Mouse (Mus musculus): ENCODE measurements around the gene Btd. TPM values are rescaled to one million over a fixed set of nuclear protein-coding genes. Genes with fewer than 3 reads are reported as not detected.
A peak's percentile ranks its signal among the peaks of the same experiment; 100 is the strongest.

Btd gene
- polyA plus RNA-seq, 1 experiment = 42.9 TPM

DNA sequence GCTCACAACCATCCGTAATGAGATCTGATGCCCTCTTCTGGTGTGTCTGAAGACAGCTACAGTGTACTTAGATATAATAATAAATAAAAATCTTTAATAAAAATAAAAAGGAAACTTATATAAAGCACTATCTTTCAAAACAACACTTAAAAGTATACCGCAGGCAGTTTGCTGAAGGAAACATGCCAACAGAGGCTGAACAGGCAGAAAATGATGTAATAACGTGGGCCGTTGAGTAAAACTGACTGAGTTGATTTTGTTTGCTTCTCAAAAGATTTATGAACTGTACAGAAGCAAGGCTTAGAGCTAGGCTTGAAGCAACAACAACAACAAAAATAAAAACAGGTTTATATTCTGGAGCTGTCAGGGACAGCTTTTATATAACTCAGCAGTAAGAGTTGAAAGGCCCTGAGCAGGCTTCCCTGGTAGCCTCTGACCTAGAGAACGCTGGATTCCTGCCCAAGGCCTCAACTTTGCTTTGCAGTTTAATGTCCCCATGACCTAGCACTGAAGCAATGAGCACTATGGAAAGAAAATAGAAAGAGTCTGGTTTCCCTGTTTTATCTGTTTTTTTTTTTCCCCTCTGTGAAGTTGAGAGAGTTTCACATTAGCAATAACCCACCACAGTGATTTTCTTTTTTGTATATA, 3.5 kb downstream of the Btd start:
- no peak overlapping the region for H3K27ac ChIP-seq (ENCODE audit: control insufficient read depth, insufficient read depth, low read length)
- no peak for DNase-seq

DNA sequence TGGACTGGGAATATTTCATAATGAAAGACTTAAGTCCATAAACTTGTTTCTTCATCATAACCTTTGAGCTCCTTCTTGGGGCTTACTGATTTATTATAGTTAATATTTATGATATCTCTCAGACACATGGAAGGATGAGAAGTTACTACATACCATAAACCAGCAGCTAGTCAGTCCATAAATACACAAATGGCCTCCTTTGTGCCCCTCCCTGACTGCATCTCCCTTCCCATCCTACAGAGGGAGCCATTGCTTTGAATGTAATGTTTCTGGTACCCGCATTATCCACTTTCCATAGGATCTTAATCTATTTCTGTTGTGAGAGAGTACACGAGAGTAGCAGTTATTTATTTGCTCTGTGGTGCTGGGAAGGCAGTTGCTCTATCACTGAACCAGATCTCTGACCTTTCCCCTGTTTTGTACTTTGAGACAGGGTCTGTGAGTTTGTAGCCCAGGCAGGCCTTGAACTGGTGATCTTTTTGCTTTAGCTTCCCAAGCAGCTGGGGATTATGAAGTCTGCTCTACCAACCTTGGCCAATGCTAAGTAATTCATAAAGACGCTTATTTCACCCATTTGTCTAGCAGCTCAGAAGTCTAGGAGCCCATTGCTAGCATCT, 4.2 kb downstream of the Btd start:
- no peaks in the 10 kb centered on the region for H3K36me3 ChIP-seq (ENCODE audit: control insufficient read depth, insufficient read depth, low read length)
- H3K27ac ChIP-seq (ENCODE audit: control insufficient read depth, insufficient read depth, low read length) = no peak overlapping the region
- H3K4me3 ChIP-seq (ENCODE audit: control insufficient read depth, insufficient read depth, low read length) = no peak overlapping the region
- peak; percentile 30 for DNase-seq
- 82% methylated on average over 3 of the region's 3 CpGs for WGBS
- TF ChIP-seq CTCF (IDR thresholded peaks at IDR 0.05; ENCODE audit: borderline replicate concordance, control insufficient read depth, extremely low read depth, insufficient read depth, low read length, poor library complexity) (no peak), POLR2A (IDR thresholded peaks at IDR 0.05; ENCODE audit: control insufficient read depth, extremely low read depth, insufficient read depth, low read length, poor library complexity) (no peak)
- H3K27me3 ChIP-seq (ENCODE audit: control insufficient read depth, insufficient read depth, low read length) = no peaks in the 10 kb centered on the region
- peaks cover 4% of the 10 kb centered on the region for H3K4me1 ChIP-seq (replicated peaks; ENCODE audit: control insufficient read depth, insufficient read depth, low read length)

More for the DNA sequence above, 3.5 kb downstream of the Btd start:
- no peaks in the 10 kb centered on the region for H3K27me3 ChIP-seq (ENCODE audit: control insufficient read depth, insufficient read depth, low read length)
- H3K36me3 ChIP-seq (ENCODE audit: control insufficient read depth, insufficient read depth, low read length) = no peaks in the 10 kb centered on the region
- TF ChIP-seq POLR2A (IDR thresholded peaks at IDR 0.05; ENCODE audit: control insufficient read depth, extremely low read depth, insufficient read depth, low read length, poor library complexity) = no peak
- TF ChIP-seq CTCF (IDR thresholded peaks at IDR 0.05; ENCODE audit: borderline replicate concordance, control insufficient read depth, extremely low read depth, insufficient read depth, low read length, poor library complexity) = no peak
- WGBS = 97% methylated on average over 5 of the region's 5 CpGs
- peaks cover 6% of the 10 kb centered on the region for H3K4me1 ChIP-seq (replicated peaks; ENCODE audit: control insufficient read depth, insufficient read depth, low read length)
- no peak overlapping the region for H3K4me3 ChIP-seq (ENCODE audit: control insufficient read depth, insufficient read depth, low read length)

DNA sequence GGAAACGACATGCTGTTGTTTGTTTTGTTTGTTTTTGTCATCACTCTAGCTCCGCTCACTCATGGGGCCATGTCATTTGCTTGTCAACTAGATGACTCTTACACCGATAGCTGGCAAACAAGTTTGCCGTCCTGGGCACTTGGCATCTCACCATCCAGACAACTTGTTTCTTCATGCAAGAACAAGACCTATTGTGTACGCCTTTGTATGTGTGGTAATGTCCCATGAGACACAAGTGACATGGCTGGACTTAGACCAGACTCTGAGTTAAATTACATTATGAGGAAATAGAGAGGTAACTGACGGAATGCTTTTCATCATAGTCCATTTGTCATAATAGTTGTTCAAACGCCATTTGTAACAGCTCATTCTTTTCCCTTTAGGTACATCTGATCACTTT, 5.1 kb downstream of the Btd start:
- 95% methylated on average over 7 of the region's 7 CpGs for WGBS
- H3K4me1 ChIP-seq (replicated peaks; ENCODE audit: control insufficient read depth, insufficient read depth, low read length) = peaks cover 4% of the 10 kb centered on the region

DNA sequence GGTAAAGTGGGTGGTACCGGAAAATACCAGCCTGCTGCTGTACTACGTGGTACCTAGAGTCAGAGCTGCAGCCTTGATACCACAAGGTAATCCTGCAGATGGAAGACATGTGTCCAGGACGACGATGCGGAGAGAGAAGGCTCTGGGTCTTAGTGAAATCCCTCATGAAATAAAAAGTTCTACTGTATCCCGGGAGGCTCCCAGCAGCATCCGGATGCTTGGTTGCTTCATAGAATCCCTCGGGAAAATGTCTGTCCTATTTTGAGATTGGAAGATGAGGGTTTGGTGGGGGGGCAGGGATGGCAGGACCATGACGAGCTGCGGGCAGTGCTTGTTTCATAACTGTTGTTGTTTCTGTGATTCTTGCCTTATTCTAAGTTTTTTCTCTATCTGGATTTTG, 7.2 kb downstream of the Btd start:
- H3K27me3 ChIP-seq (ENCODE audit: control insufficient read depth, insufficient read depth, low read length) = no peaks in the 10 kb centered on the region
- H3K36me3 ChIP-seq (ENCODE audit: control insufficient read depth, insufficient read depth, low read length) = no peaks in the 10 kb centered on the region
- no peak for DNase-seq
- WGBS = 96% methylated on average over 10 of the region's 10 CpGs
- no peak overlapping the region for H3K27ac ChIP-seq (ENCODE audit: control insufficient read depth, insufficient read depth, low read length)
- no peak overlapping the region for H3K4me3 ChIP-seq (ENCODE audit: control insufficient read depth, insufficient read depth, low read length)
- TF ChIP-seq POLR2A (IDR thresholded peaks at IDR 0.05; ENCODE audit: control insufficient read depth, extremely low read depth, insufficient read depth, low read length, poor library complexity) = no peak
- TF ChIP-seq CTCF (IDR thresholded peaks at IDR 0.05; ENCODE audit: borderline replicate concordance, control insufficient read depth, extremely low read depth, insufficient read depth, low read length, poor library complexity) = no peak
- H3K4me1 ChIP-seq (replicated peaks; ENCODE audit: control insufficient read depth, insufficient read depth, low read length) = no peaks in the 10 kb centered on the region

More for the DNA sequence above, 5.1 kb downstream of the Btd start:
- no peak for TF ChIP-seq CTCF (IDR thresholded peaks at IDR 0.05; ENCODE audit: borderline replicate concordance, control insufficient read depth, extremely low read depth, insufficient read depth, low read length, poor library complexity)
- no peak for TF ChIP-seq POLR2A (IDR thresholded peaks at IDR 0.05; ENCODE audit: control insufficient read depth, extremely low read depth, insufficient read depth, low read length, poor library complexity)
- no peak for DNase-seq
- Histone ChIP-seq H3K27ac (ENCODE audit: control insufficient read depth, insufficient read depth, low read length) (no peak overlapping the region), H3K4me3 (ENCODE audit: control insufficient read depth, insufficient read depth, low read length) (no peak overlapping the region), H3K27me3 (ENCODE audit: control insufficient read depth, insufficient read depth, low read length) (no peaks in the 10 kb centered on the region), H3K36me3 (ENCODE audit: control insufficient read depth, insufficient read depth, low read length) (no peaks in the 10 kb centered on the region)

GRCm38 (mm10) chr14:31650347-31650746, 9.5 kb downstream of the Btd start:
- peaks cover 5% of the 10 kb centered on the region for H3K4me1 ChIP-seq (replicated peaks; ENCODE audit: control insufficient read depth, insufficient read depth, low read length)
- no peak for DNase-seq

GRCm38 (mm10) chr14:31651206-31651605, 10.4 kb downstream of the Btd start:
- no peak for DNase-seq
- H3K36me3 ChIP-seq (ENCODE audit: control insufficient read depth, insufficient read depth, low read length) = no peaks in the 10 kb centered on the region
- H3K4me3 ChIP-seq (ENCODE audit: control insufficient read depth, insufficient read depth, low read length) = no peak overlapping the region
- TF ChIP-seq CTCF (IDR thresholded peaks at IDR 0.05; ENCODE audit: borderline replicate concordance, control insufficient read depth, extremely low read depth, insufficient read depth, low read length, poor library complexity) = no peak
- TF ChIP-seq POLR2A (IDR thresholded peaks at IDR 0.05; ENCODE audit: control insufficient read depth, extremely low read depth, insufficient read depth, low read length, poor library complexity) = no peak
- H3K27ac ChIP-seq (ENCODE audit: control insufficient read depth, insufficient read depth, low read length) = no peak overlapping the region
- no peaks in the 10 kb centered on the region for H3K27me3 ChIP-seq (ENCODE audit: control insufficient read depth, insufficient read depth, low read length)
- 87% methylated on average over 7 of the region's 7 CpGs for WGBS
- peaks cover 7% of the 10 kb centered on the region for H3K4me1 ChIP-seq (replicated peaks; ENCODE audit: control insufficient read depth, insufficient read depth, low read length)

More at GRCm38 (mm10) chr14:31650347-31650746, 9.5 kb downstream of the Btd start:
- H3K27ac ChIP-seq (ENCODE audit: control insufficient read depth, insufficient read depth, low read length) = no peak overlapping the region
- 97% methylated on average over 3 of the region's 3 CpGs for WGBS
- H3K36me3 ChIP-seq (ENCODE audit: control insufficient read depth, insufficient read depth, low read length) = no peaks in the 10 kb centered on the region
- no peaks in the 10 kb centered on the region for H3K27me3 ChIP-seq (ENCODE audit: control insufficient read depth, insufficient read depth, low read length)
- H3K4me3 ChIP-seq (ENCODE audit: control insufficient read depth, insufficient read depth, low read length) = no peak overlapping the region
- TF ChIP-seq POLR2A (IDR thresholded peaks at IDR 0.05; ENCODE audit: control insufficient read depth, extremely low read depth, insufficient read depth, low read length, poor library complexity) = no peak
- TF ChIP-seq CTCF (IDR thresholded peaks at IDR 0.05; ENCODE audit: borderline replicate concordance, control insufficient read depth, extremely low read depth, insufficient read depth, low read length, poor library complexity) = no peak

All from thymus, adult 2 months (tissue).